Mouse (Mus musculus): ENCODE data around the gene Gm21972. TPM values are rescaled to one million over a fixed set of nuclear protein-coding genes. Genes with fewer than 3 reads are reported as not detected.

The Gm21972 gene
- total and polyA plus RNA-seq, 3 experiments: 0.47 to 78.8 (median 4.4) TPM

DNA sequence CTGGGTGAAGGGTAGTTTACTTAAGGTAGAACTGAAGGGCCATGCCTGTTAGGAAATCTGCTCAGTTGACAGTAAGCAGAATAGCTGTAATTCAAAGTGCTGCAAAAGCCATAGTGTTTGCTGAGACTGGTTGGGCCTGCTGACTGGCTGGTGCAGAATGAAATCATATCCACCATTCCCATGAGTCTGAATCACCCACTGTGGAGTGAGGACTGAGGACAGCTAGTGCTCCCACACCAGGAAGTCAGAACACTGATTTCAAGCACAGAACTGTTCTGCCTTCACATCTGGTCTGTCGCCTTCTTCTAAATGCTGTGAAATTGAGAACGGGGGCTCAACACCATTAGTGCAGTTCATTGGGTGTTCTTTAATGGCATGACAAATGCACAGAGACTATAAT, 7.4 kb upstream of the Gm21972 start:
- no peaks in the 10 kb centered on the region for H3K4me1 ChIP-seq (ENCODE audit: control insufficient read depth in 1 of 2, insufficient read depth in 2 of 2)
- no peaks in the 10 kb centered on the region for H3K9me3 ChIP-seq (replicated peaks; ENCODE audit: low read length)
- peaks cover 51 to 88% of the 10 kb centered on the region in 2 experiments for H3K36me3 ChIP-seq (replicated peaks in 1 of 2; ENCODE audit: control insufficient read depth in 1 of 2, insufficient read depth in 1 of 2, low read length in 1 of 2)
- no peak overlapping the region for H3K4me3 ChIP-seq (replicated peaks in 1 of 3; ENCODE audit: low read depth in 2 of 3, low read length in 2 of 3, poor library complexity in 1 of 3)
- no peak for DNase-seq (ENCODE audit: extremely low read depth)
- no peak overlapping the region for H3K4me2 ChIP-seq (ENCODE audit: insufficient read depth, low read depth, poor library complexity, severe bottlenecking)
- H3K27me3 ChIP-seq (replicated peaks): no peaks in the 10 kb centered on the region
- TF ChIP-seq POLR2AphosphoS2 (IDR thresholded peaks at IDR 0.05; ENCODE audit: low read depth, low read length) (no peak), JUN (IDR thresholded peaks at IDR 0.05; ENCODE audit: insufficient read depth, low read depth, low read length) (no peak), SIN3A (IDR thresholded peaks at IDR 0.05; ENCODE audit: low read length) (no peak), POLR2A (IDR thresholded peaks at IDR 0.05; ENCODE audit: low read depth, low read length) (no peak), TBP (conservative IDR thresholded peaks at IDR 0.05; ENCODE audit: low read depth, low read length) (no peak), ETS1 (conservative IDR thresholded peaks at IDR 0.05; ENCODE audit: low read depth, low read length) (no peak), ZKSCAN1 (IDR thresholded peaks at IDR 0.05; ENCODE audit: borderline replicate concordance, low read depth, low read length) (no peak), E2F4 (IDR thresholded peaks at IDR 0.05; ENCODE audit: insufficient replicate concordance, low read depth, low read length) (no peak), MYC (IDR thresholded peaks at IDR 0.05; ENCODE audit: low read depth, low read length) (no peak), CHD2 (IDR thresholded peaks at IDR 0.05; ENCODE audit: low read length) (no peak), ZC3H11A (IDR thresholded peaks at IDR 0.05; ENCODE audit: low read depth, low read length) (no peak)
- H3K9ac ChIP-seq (ENCODE audit: insufficient read depth, low read depth): no peak overlapping the region
- no peaks in the 10 kb centered on the region for H3K79me2 ChIP-seq (replicated peaks; ENCODE audit: control insufficient read depth, extremely low read depth, insufficient read depth, poor library complexity, severe bottlenecking)
- dilution Hi-C loops (cut with MboI; ENCODE audit: extremely low pct_ligation_motif_present, extremely low pct_unique_long_range_greater_than_20kb, low sequenced_read_pairs): no loop called here
- in situ Hi-C loops (cut with MboI; ENCODE audit: low pct_ligation_motif_present, low pct_unique_long_range_greater_than_20kb, low sequenced_read_pairs): no loop called here
- H3K27ac ChIP-seq (ENCODE audit: insufficient read depth, low read depth): no peak overlapping the region; the same call in 1 of the 2 replicates

- in situ Hi-C loops (cut with MboI; ENCODE audit: low pct_ligation_motif_present, low pct_unique_long_range_greater_than_20kb, low sequenced_read_pairs) (no loop called here), dilution Hi-C loops (cut with MboI; ENCODE audit: extremely low pct_ligation_motif_present, extremely low pct_unique_long_range_greater_than_20kb, low sequenced_read_pairs) (no loop called here)
- no peak for TF ChIP-seq MAFK (IDR thresholded peaks at IDR 0.05; ENCODE audit: insufficient replicate concordance, low read length)
- no peak for TF ChIP-seq NELFE (IDR thresholded peaks at IDR 0.05; ENCODE audit: low read depth, low read length)
- no peak for TF ChIP-seq HCFC1 (IDR thresholded peaks at IDR 0.05; ENCODE audit: low read depth, low read length)
- TF ChIP-seq NRF1 (IDR thresholded peaks at IDR 0.05; ENCODE audit: low read depth, low read length): no peak
- no peak for TF ChIP-seq ZMIZ1 (IDR thresholded peaks at IDR 0.05; ENCODE audit: low read depth, low read length)
- TF ChIP-seq TBP (conservative IDR thresholded peaks at IDR 0.05; ENCODE audit: low read depth, low read length): no peak
- TF ChIP-seq CHD2 (IDR thresholded peaks at IDR 0.05; ENCODE audit: low read length): no peak
- no peak for TF ChIP-seq CHD1 (IDR thresholded peaks at IDR 0.05; ENCODE audit: low read depth, low read length)
- no peak for TF ChIP-seq JUND (conservative IDR thresholded peaks at IDR 0.05; ENCODE audit: low read depth, low read length)
- TF ChIP-seq CTCF (conservative IDR thresholded peaks at IDR 0.05 in 1 of 2, IDR thresholded peaks at IDR 0.05 in 1 of 2; ENCODE audit: low read depth in 2 of 2, low read length in 2 of 2): no peak
- TF ChIP-seq MEF2A (IDR thresholded peaks at IDR 0.05; ENCODE audit: borderline replicate concordance, low read depth, low read length): no peak
- no peak for TF ChIP-seq ZKSCAN1 (IDR thresholded peaks at IDR 0.05; ENCODE audit: borderline replicate concordance, low read depth, low read length)
- TF ChIP-seq USF1 (IDR thresholded peaks at IDR 0.05; ENCODE audit: low read depth, low read length): no peak
- Histone ChIP-seq H3K27me3 (replicated peaks) (no peaks in the 10 kb centered on the region), H3K9me3 (replicated peaks; ENCODE audit: low read length) (no peaks in the 10 kb centered on the region), H3K4me3 (replicated peaks in 1 of 3; ENCODE audit: low read depth in 2 of 3, low read length in 2 of 3, poor library complexity in 1 of 3) (no peak overlapping the region), H3K4me2 (ENCODE audit: insufficient read depth, low read depth, poor library complexity, severe bottlenecking) (no peak overlapping the region), H3K79me2 (replicated peaks; ENCODE audit: control insufficient read depth, extremely low read depth, insufficient read depth, poor library complexity, severe bottlenecking) (no peaks in the 10 kb centered on the region), H3K4me1 (ENCODE audit: control insufficient read depth in 1 of 2, insufficient read depth in 2 of 2) (no peaks in the 10 kb centered on the region), H3K36me3 (replicated peaks in 1 of 2; ENCODE audit: control insufficient read depth in 1 of 2, insufficient read depth in 1 of 2, low read length in 1 of 2) (peaks cover 55 to 82% of the 10 kb centered on the region in 2 experiments), H3K9ac (ENCODE audit: insufficient read depth, low read depth) (no peak overlapping the region), H3K27ac (ENCODE audit: insufficient read depth, low read depth) (no peak overlapping the region)
- DNase-seq (ENCODE audit: extremely low read depth): no peak
These were observed 1.9 kb downstream of the Gm21972 start for GRCm38 (mm10) chr1:86135315-86135714.

Measured in CH12.LX (cell line).